Mouse (Mus musculus): ENCODE data around the gene Bet1. TPM values are rescaled to one million over a fixed set of nuclear protein-coding genes. Genes with fewer than 3 reads are reported as not detected.

Gene Bet1
- polyA plus RNA-seq (2015; fragmentation: Nextera tagmentation; extraction: Ambion mirVana): 40.0 and 45.3 TPM in 2 replicates

- ATAC-seq (ENCODE audit: low read depth) (peak; percentile 99), DNase-seq (peak; percentile 81)
- Histone ChIP-seq H3K9me3 (replicated peaks) (no peaks in the 10 kb centered on the region), H3K27me3 (no peaks in the 10 kb centered on the region), H3K4me1 (replicated peaks) (peaks cover 5% of the 10 kb centered on the region; the same call in 1 of the 2 replicates), H3K27ac (peak within 1 kb of the TSS; percentile 61), H3K36me3 (no peaks in the 10 kb centered on the region), H3K4me3 (replicated peaks) (peak within 1 kb of the TSS; percentile 76), H3K9ac (peak within 1 kb of the TSS; percentile 79), H3K4me2 (peak within 1 kb of the TSS; percentile 70)
- 2% methylated on average over 24 of the region's 24 CpGs for WGBS (ENCODE audit: insufficient replicate concordance)
Measured at GRCm38 (mm10) chr6:4086663-4087454, at the start of gene Bet1. Bet1 (minus strand) TSS chr6:4086972.

DNA sequence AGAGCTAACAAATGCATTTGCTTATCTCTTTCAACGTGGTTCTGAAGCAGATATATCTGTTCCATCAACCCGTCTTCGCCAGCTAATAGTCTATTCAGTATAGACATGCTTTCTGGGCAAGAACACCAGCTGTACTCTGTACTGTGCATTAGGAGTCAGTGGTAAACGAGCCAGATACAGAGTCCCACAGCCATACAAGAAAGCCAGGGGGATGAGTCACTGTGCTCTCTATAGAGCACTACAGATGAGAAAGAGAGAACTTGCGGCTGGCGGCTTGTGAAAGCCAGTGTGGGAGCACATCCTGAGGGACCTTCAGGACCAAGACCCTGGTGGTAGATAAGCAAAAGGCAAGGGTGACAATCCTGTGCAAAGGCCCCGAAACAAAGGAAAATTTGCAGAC, 45.5 kb upstream of the Bet1 start:
- WGBS (ENCODE audit: insufficient replicate concordance): 19% methylated on average over 7 of the region's 7 CpGs
- H3K4me3 ChIP-seq (replicated peaks): no peak overlapping the region
- no peak overlapping the region for H3K9ac ChIP-seq
- no peaks in the 10 kb centered on the region for H3K9me3 ChIP-seq (replicated peaks)
- H3K27me3 ChIP-seq: no peaks in the 10 kb centered on the region
- H3K36me3 ChIP-seq: no peaks in the 10 kb centered on the region
- H3K4me1 ChIP-seq (replicated peaks): no peaks in the 10 kb centered on the region
- H3K4me2 ChIP-seq: no peak overlapping the region
- DNase-seq: no peak
- ATAC-seq (ENCODE audit: low read depth): no peak
- H3K27ac ChIP-seq: no peak overlapping the region

- Histone ChIP-seq H3K9ac (no peak overlapping the region), H3K4me2 (no peak overlapping the region), H3K27ac (no peak overlapping the region), H3K4me1 (replicated peaks) (no peaks in the 10 kb centered on the region), H3K9me3 (replicated peaks) (no peaks in the 10 kb centered on the region), H3K36me3 (no peaks in the 10 kb centered on the region), H3K4me3 (replicated peaks) (no peak overlapping the region), H3K27me3 (no peaks in the 10 kb centered on the region)
- DNase-seq: no peak
- no peak for ATAC-seq (ENCODE audit: low read depth)
- 51% methylated on average over 2 of the region's 2 CpGs for WGBS (ENCODE audit: insufficient replicate concordance)
Measured at GRCm38 (mm10) chr6:4131149-4131548, 44.4 kb upstream of the Bet1 start.

- Histone ChIP-seq H3K27ac (no peak overlapping the region), H3K4me2 (no peak overlapping the region), H3K9me3 (replicated peaks) (no peaks in the 10 kb centered on the region), H3K4me3 (replicated peaks) (no peak overlapping the region), H3K4me1 (replicated peaks) (no peaks in the 10 kb centered on the region), H3K27me3 (no peaks in the 10 kb centered on the region), H3K36me3 (no peaks in the 10 kb centered on the region), H3K9ac (no peak overlapping the region)
- DNase-seq: no peak
- ATAC-seq (ENCODE audit: low read depth): no peak
- 35% methylated on average over 1 of the region's 1 CpGs for WGBS (ENCODE audit: insufficient replicate concordance)
Measured at GRCm38 (mm10) chr6:4118611-4119010, 31.8 kb upstream of the Bet1 start.

DNA sequence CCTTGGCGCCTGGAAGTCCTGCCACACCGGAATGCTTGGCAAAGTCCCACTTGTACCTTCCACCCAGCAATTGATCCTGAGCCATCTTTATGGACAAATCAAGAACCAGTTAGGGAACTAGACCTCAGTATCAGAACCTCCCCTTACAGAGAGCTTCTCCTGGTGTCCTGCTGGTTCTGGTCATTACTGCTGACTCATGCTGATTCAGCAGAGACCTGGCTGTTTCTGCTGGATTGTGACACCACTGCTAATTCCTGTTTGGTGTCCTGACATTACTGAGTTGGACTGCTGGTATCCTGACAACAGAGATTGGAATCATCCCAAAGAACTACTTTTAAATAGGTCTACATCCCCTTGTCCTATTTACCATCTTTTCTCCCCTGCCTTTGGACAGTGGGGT, 3.7 kb upstream of the Bet1 start:
- DNase-seq (peak; percentile 13), ATAC-seq (ENCODE audit: low read depth) (no peak)
- Histone ChIP-seq H3K4me3 (replicated peaks) (no peak overlapping the region), H3K4me1 (replicated peaks) (peaks cover under 1% of the 10 kb centered on the region; the same call in 1 of the 2 replicates), H3K4me2 (no peak overlapping the region), H3K9me3 (replicated peaks) (no peaks in the 10 kb centered on the region), H3K36me3 (no peaks in the 10 kb centered on the region), H3K27ac (no peak overlapping the region), H3K27me3 (no peaks in the 10 kb centered on the region), H3K9ac (no peak overlapping the region)
- WGBS (ENCODE audit: insufficient replicate concordance): 74% methylated on average over 2 of the region's 2 CpGs

DNA sequence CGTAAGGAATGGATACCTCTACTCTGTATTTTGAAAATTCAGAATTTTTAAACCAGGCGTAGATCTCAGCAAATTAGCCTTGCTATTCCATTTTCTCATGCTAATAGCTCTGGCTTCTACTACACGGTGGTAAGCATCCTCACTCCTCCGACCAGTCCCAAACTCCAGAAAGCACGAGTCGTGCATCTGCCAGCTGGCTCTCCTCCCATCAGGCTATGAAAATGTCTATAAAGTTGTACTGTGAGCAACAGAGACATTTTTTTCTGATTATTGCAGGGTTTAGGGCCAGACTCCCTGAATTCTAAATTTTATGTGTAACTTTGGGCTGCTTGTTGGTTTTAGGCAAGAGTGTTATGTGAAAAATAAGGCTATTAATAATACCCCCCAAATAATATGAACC, 14.5 kb downstream of the Bet1 start:
- ATAC-seq (ENCODE audit: low read depth) (no peak), DNase-seq (no peak)
- Histone ChIP-seq H3K4me2 (no peak overlapping the region), H3K27me3 (no peaks in the 10 kb centered on the region), H3K36me3 (no peaks in the 10 kb centered on the region), H3K4me3 (replicated peaks) (no peak overlapping the region), H3K9ac (no peak overlapping the region), H3K4me1 (replicated peaks) (no peaks in the 10 kb centered on the region), H3K27ac (no peak overlapping the region), H3K9me3 (replicated peaks) (no peaks in the 10 kb centered on the region)
- WGBS (ENCODE audit: insufficient replicate concordance): 74% methylated on average over 6 of the region's 6 CpGs

DNA sequence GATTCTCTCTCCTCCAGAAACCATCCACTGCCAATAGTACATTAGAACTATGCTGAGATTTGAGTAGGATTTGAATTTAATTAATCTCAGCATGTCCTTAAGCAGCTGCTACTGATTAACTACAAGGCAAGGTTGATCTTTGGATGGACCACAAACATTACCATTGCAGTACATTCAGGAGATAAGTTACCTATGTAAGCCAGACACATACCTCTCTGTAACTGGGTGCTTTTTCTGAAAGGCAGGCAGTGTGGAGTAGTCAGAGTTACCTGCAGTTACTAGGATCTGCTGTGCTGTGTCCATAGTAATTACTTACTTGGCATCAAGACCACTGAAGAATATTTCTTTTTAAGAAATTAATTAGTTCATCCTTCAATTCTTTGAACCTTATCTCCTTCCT, 17.1 kb downstream of the Bet1 start:
- ATAC-seq (ENCODE audit: low read depth) (no peak), DNase-seq (no peak)
- H3K9ac ChIP-seq: no peak overlapping the region

GRCm38 (mm10) chr6:4054387-4054786, 32.4 kb downstream of the Bet1 start:
- Histone ChIP-seq H3K4me3 (replicated peaks) (no peak overlapping the region), H3K27ac (no peak overlapping the region), H3K9ac (no peak overlapping the region), H3K9me3 (replicated peaks) (no peaks in the 10 kb centered on the region), H3K4me2 (no peak overlapping the region), H3K27me3 (no peaks in the 10 kb centered on the region), H3K36me3 (no peaks in the 10 kb centered on the region), H3K4me1 (replicated peaks) (no peaks in the 10 kb centered on the region)
- WGBS (ENCODE audit: insufficient replicate concordance): 74% methylated on average over 4 of the region's 4 CpGs
- DNase-seq (no peak), ATAC-seq (ENCODE audit: low read depth) (no peak)

More for the DNA sequence above, 17.1 kb downstream of the Bet1 start:
- Histone ChIP-seq H3K4me2 (no peak overlapping the region), H3K36me3 (no peaks in the 10 kb centered on the region), H3K27ac (no peak overlapping the region), H3K9me3 (replicated peaks) (no peaks in the 10 kb centered on the region), H3K4me1 (replicated peaks) (no peaks in the 10 kb centered on the region), H3K27me3 (no peaks in the 10 kb centered on the region), H3K4me3 (replicated peaks) (no peak overlapping the region)

DNA sequence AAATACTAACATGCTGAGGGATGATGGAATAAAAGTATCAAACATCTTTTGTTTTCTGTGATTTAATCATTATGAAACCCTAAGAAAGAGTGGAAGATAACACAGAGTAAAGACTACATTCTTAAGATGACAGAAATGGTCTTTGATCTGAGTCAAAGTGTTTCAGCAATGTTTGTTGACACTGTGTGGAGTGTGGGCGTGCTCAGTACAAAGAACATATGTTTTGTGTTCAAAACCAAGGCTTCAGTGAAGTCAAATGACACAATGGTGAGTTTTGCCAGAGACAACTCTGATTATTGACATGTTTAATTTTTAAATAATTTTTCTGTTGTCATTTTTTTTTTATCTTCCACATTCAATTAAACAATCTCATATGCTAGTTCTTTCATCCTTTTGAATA, 33.9 kb downstream of the Bet1 start:
- Histone ChIP-seq H3K4me2 (no peak overlapping the region), H3K4me3 (replicated peaks) (no peak overlapping the region), H3K9ac (no peak overlapping the region), H3K9me3 (replicated peaks) (no peaks in the 10 kb centered on the region), H3K4me1 (replicated peaks) (no peaks in the 10 kb centered on the region), H3K27ac (no peak overlapping the region), H3K36me3 (no peaks in the 10 kb centered on the region), H3K27me3 (no peaks in the 10 kb centered on the region)
- 24% methylated on average over 1 of the region's 1 CpGs for WGBS (ENCODE audit: insufficient replicate concordance)
- no peak for DNase-seq
- no peak for ATAC-seq (ENCODE audit: low read depth)

GRCm38 (mm10) chr6:4047200-4047599, 39.6 kb downstream of the Bet1 start:
- no peak for DNase-seq
- no peaks in the 10 kb centered on the region for H3K4me1 ChIP-seq (replicated peaks)
- WGBS (ENCODE audit: insufficient replicate concordance): 55% methylated on average over 1 of the region's 1 CpGs
- no peak overlapping the region for H3K4me2 ChIP-seq
- no peak overlapping the region for H3K9ac ChIP-seq
- H3K27me3 ChIP-seq: no peaks in the 10 kb centered on the region
- no peaks in the 10 kb centered on the region for H3K9me3 ChIP-seq (replicated peaks)
- H3K36me3 ChIP-seq: no peaks in the 10 kb centered on the region
- ATAC-seq (ENCODE audit: low read depth): no peak
- no peak overlapping the region for H3K27ac ChIP-seq
- H3K4me3 ChIP-seq (replicated peaks): no peak overlapping the region

GRCm38 (mm10) chr6:4041821-4042220, 45.0 kb downstream of the Bet1 start:
- Histone ChIP-seq H3K9me3 (replicated peaks) (no peaks in the 10 kb centered on the region), H3K4me3 (replicated peaks) (no peak overlapping the region), H3K27ac (no peak overlapping the region), H3K36me3 (no peaks in the 10 kb centered on the region), H3K4me1 (replicated peaks) (no peaks in the 10 kb centered on the region), H3K4me2 (no peak overlapping the region), H3K9ac (no peak overlapping the region), H3K27me3 (no peaks in the 10 kb centered on the region)
- WGBS (ENCODE audit: insufficient replicate concordance): 42% methylated on average over 1 of the region's 1 CpGs
- no peak for DNase-seq
- no peak for ATAC-seq (ENCODE audit: low read depth)

DNA sequence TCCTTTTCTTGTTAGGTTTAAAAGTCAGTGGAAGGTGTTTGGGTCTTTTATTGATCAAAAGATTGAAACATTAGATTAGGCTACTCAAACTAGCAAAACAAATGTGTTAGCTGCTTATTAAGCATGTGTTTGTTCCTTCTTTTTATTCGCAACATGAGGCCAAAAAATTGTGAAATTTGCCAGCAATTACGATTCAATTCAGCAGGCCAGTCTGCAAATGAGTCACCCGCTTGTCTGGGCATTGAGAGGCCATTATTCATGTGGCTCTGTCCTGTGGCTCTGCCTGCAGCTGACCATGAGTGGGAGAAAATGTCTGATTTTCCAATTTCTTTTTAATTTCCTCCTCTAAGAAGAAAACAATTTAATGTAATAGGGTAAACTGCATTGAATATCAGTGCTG, 55.8 kb downstream of the Bet1 start:
- no peaks in the 10 kb centered on the region for H3K9me3 ChIP-seq (replicated peaks)
- no peak overlapping the region for H3K4me2 ChIP-seq
- H3K36me3 ChIP-seq: no peaks in the 10 kb centered on the region
- 56% methylated on average over 3 of the region's 3 CpGs for WGBS (ENCODE audit: insufficient replicate concordance)
- DNase-seq (no peak), ATAC-seq (ENCODE audit: low read depth) (no peak)
- no peak overlapping the region for H3K9ac ChIP-seq
- no peak overlapping the region for H3K4me3 ChIP-seq (replicated peaks)
- H3K27ac ChIP-seq: no peak overlapping the region
- H3K27me3 ChIP-seq: no peaks in the 10 kb centered on the region
- H3K4me1 ChIP-seq (replicated peaks): no peaks in the 10 kb centered on the region
